Mouse (Mus musculus): ENCODE measurements around the gene Fkbp9.

The Fkbp9 gene

GRCm38 (mm10) chr6:56831697-56832406 lies at the start of gene Fkbp9:
Gene Fkbp9 (plus strand): TSS chr6:56832059.
- peak; percentile 89 to 92 for DNase-seq

- no peak for DNase-seq
These were observed 48.1 kb upstream of the Fkbp9 start for GRCm38 (mm10) chr6:56783561-56784272.

GRCm38 (mm10) chr6:56785068-56785467 lies 46.8 kb upstream of the Fkbp9 start:
- DNase-seq: no peak

GRCm38 (mm10) chr6:56787668-56788067 lies 44.2 kb upstream of the Fkbp9 start:
- no peak for DNase-seq

- DNase-seq: no peak
These were observed 42.5 kb upstream of the Fkbp9 start for GRCm38 (mm10) chr6:56789336-56789735.

GRCm38 (mm10) chr6:56794834-56795233 lies 37.0 kb upstream of the Fkbp9 start:
- DNase-seq: no peak

GRCm38 (mm10) chr6:56796232-56796631 lies 35.6 kb upstream of the Fkbp9 start:
- no peak for DNase-seq

- DNase-seq: peak; percentile 47 to 59
These were observed 35.2 kb upstream of the Fkbp9 start for GRCm38 (mm10) chr6:56796668-56797141.

- DNase-seq: peak; percentile 96 to 97
These were observed 34.3 kb upstream of the Fkbp9 start, which contains the start of gene Kbtbd2 for GRCm38 (mm10) chr6:56797311-56798151. Gene Kbtbd2 (minus strand): TSS chr6:56797813.

- no peak for DNase-seq
These were observed 33.8 kb upstream of the Fkbp9 start for GRCm38 (mm10) chr6:56798152-56798465.

- DNase-seq: no peak
These were observed 26.8 kb upstream of the Fkbp9 start for GRCm38 (mm10) chr6:56805026-56805425.

- no peak for DNase-seq
These were observed 25.7 kb upstream of the Fkbp9 start for GRCm38 (mm10) chr6:56806195-56806594.

- peak; percentile 32 to 51 for DNase-seq
These were observed 23.2 kb upstream of the Fkbp9 start for GRCm38 (mm10) chr6:56808656-56809055.

- no peak for DNase-seq
These were observed 18.5 kb upstream of the Fkbp9 start for GRCm38 (mm10) chr6:56813332-56813731.

- DNase-seq: no peak
These were observed 13.3 kb upstream of the Fkbp9 start for GRCm38 (mm10) chr6:56818436-56819123.

- DNase-seq: no peak
These were observed 12.8 kb upstream of the Fkbp9 start for GRCm38 (mm10) chr6:56819124-56819487.

GRCm38 (mm10) chr6:56825657-56826056 lies 6.2 kb upstream of the Fkbp9 start:
- DNase-seq: no peak

- DNase-seq: peak in 1 of 2 experiments; percentile 27
These were observed 543 bp downstream of the Fkbp9 start for GRCm38 (mm10) chr6:56832407-56832796.

- DNase-seq: no peak
These were observed 971 bp downstream of the Fkbp9 start for GRCm38 (mm10) chr6:56832830-56833229.

GRCm38 (mm10) chr6:56834769-56835168 lies 2.9 kb downstream of the Fkbp9 start:
- peak; percentile 27 to 31 for DNase-seq

- DNase-seq: peak in 1 of 2 experiments; percentile 30
These were observed 3.7 kb downstream of the Fkbp9 start for GRCm38 (mm10) chr6:56835532-56835931.

GRCm38 (mm10) chr6:56837166-56837565 lies 5.3 kb downstream of the Fkbp9 start:
- DNase-seq: no peak

GRCm38 (mm10) chr6:56837621-56838020 lies 5.8 kb downstream of the Fkbp9 start:
- DNase-seq: no peak

All from kidney, postnatal 36 days (tissue).